Mouse (Mus musculus): ENCODE results near the gene Gabrb3. TPM values are rescaled to one million over a fixed set of nuclear protein-coding genes. Genes with fewer than 3 reads are reported as not detected.

The Gabrb3 gene
- polyA plus RNA-seq (2012) = not detected in 2 replicates

GRCm38 (mm10) chr7:57419392-57419791, at the start of gene Gabrb3:
Gene Gabrb3 (plus strand): TSS chr7:57419692.
- peaks cover 10% of the 10 kb centered on the region for H3K9me3 ChIP-seq (ENCODE audit: control insufficient read depth, low read length)
- no peaks in the 10 kb centered on the region for H3K27me3 ChIP-seq (ENCODE audit: control insufficient read depth)
- H3K4me1 ChIP-seq (ENCODE audit: control insufficient read depth) = no peaks in the 10 kb centered on the region
- no peak for TF ChIP-seq GATA1 (IDR thresholded peaks at IDR 0.05; ENCODE audit: low read length)
- TF ChIP-seq TAL1 (IDR thresholded peaks at IDR 0.05; ENCODE audit: low read length) = no peak
- no peak within 1 kb of the TSS for H3K4me3 ChIP-seq (replicated peaks)
- H3K36me3 ChIP-seq (ENCODE audit: control insufficient read depth) = no peaks in the 10 kb centered on the region

- Histone ChIP-seq H3K27me3 (ENCODE audit: control insufficient read depth) (peaks cover 15% of the 10 kb centered on the region), H3K36me3 (ENCODE audit: control insufficient read depth) (no peaks in the 10 kb centered on the region), H3K4me3 (replicated peaks) (no peak overlapping the region), H3K9me3 (ENCODE audit: control insufficient read depth, low read length) (no peaks in the 10 kb centered on the region; the same call in 1 of the 2 replicates), H3K4me1 (ENCODE audit: control insufficient read depth) (no peaks in the 10 kb centered on the region)
- TF ChIP-seq GATA1 (IDR thresholded peaks at IDR 0.05; ENCODE audit: low read length) = no peak
- TF ChIP-seq TAL1 (IDR thresholded peaks at IDR 0.05; ENCODE audit: low read length) = no peak
Observed at GRCm38 (mm10) chr7:57384112-57384511, 35.4 kb upstream of the Gabrb3 start.

- H3K4me1 ChIP-seq (ENCODE audit: control insufficient read depth) = no peaks in the 10 kb centered on the region
- TF ChIP-seq TAL1 (IDR thresholded peaks at IDR 0.05; ENCODE audit: low read length) (no peak), GATA1 (IDR thresholded peaks at IDR 0.05; ENCODE audit: low read length) (no peak)
- H3K4me3 ChIP-seq (replicated peaks) = no peak within 1 kb of the TSS
Observed at GRCm38 (mm10) chr7:57386517-57387340, 32.8 kb upstream of the Gabrb3 start, which contains the start of gene Gabrg3. Gene Gabrg3 (minus strand): TSS chr7:57387188.

GRCm38 (mm10) chr7:57387341-57387654, 32.2 kb upstream of the Gabrb3 start:
- no peak overlapping the region for H3K4me3 ChIP-seq (replicated peaks)
- TF ChIP-seq TAL1 (IDR thresholded peaks at IDR 0.05; ENCODE audit: low read length) = no peak
- peaks cover 15% of the 10 kb centered on the region for H3K27me3 ChIP-seq (ENCODE audit: control insufficient read depth)
- no peaks in the 10 kb centered on the region for H3K36me3 ChIP-seq (ENCODE audit: control insufficient read depth)
- no peaks in the 10 kb centered on the region for H3K4me1 ChIP-seq (ENCODE audit: control insufficient read depth)
- H3K9me3 ChIP-seq (ENCODE audit: control insufficient read depth, low read length) = no peaks in the 10 kb centered on the region; the same call in 1 of the 2 replicates

More at GRCm38 (mm10) chr7:57386517-57387340, 32.8 kb upstream of the Gabrb3 start, which contains the start of gene Gabrg3:
- Histone ChIP-seq H3K9me3 (ENCODE audit: control insufficient read depth, low read length) (no peaks in the 10 kb centered on the region; the same call in 1 of the 2 replicates), H3K27me3 (ENCODE audit: control insufficient read depth) (peaks cover 15% of the 10 kb centered on the region), H3K36me3 (ENCODE audit: control insufficient read depth) (no peaks in the 10 kb centered on the region)

- H3K4me3 ChIP-seq (replicated peaks) = no peak overlapping the region
- H3K27me3 ChIP-seq (ENCODE audit: control insufficient read depth) = peaks cover 15% of the 10 kb centered on the region
- no peaks in the 10 kb centered on the region for H3K36me3 ChIP-seq (ENCODE audit: control insufficient read depth)
- no peaks in the 10 kb centered on the region for H3K4me1 ChIP-seq (ENCODE audit: control insufficient read depth)
- no peaks in the 10 kb centered on the region; the same call in 1 of the 2 replicates for H3K9me3 ChIP-seq (ENCODE audit: control insufficient read depth, low read length)
- TF ChIP-seq GATA1 (IDR thresholded peaks at IDR 0.05; ENCODE audit: low read length) (no peak), TAL1 (IDR thresholded peaks at IDR 0.05; ENCODE audit: low read length) (no peak)
Observed at GRCm38 (mm10) chr7:57390046-57390445, 29.4 kb upstream of the Gabrb3 start.

GRCm38 (mm10) chr7:57393551-57393950, 25.9 kb upstream of the Gabrb3 start:
- H3K4me3 ChIP-seq (replicated peaks) = no peak overlapping the region
- H3K4me1 ChIP-seq (ENCODE audit: control insufficient read depth) = no peaks in the 10 kb centered on the region
- TF ChIP-seq TAL1 (IDR thresholded peaks at IDR 0.05; ENCODE audit: low read length) = no peak
- no peaks in the 10 kb centered on the region for H3K9me3 ChIP-seq (ENCODE audit: control insufficient read depth, low read length)
- no peaks in the 10 kb centered on the region for H3K27me3 ChIP-seq (ENCODE audit: control insufficient read depth)
- no peaks in the 10 kb centered on the region for H3K36me3 ChIP-seq (ENCODE audit: control insufficient read depth)

GRCm38 (mm10) chr7:57411163-57411562, 8.3 kb upstream of the Gabrb3 start:
- Histone ChIP-seq H3K9me3 (ENCODE audit: control insufficient read depth, low read length) (peaks cover 31% of the 10 kb centered on the region), H3K36me3 (ENCODE audit: control insufficient read depth) (no peaks in the 10 kb centered on the region), H3K4me3 (replicated peaks) (no peak overlapping the region), H3K27me3 (ENCODE audit: control insufficient read depth) (no peaks in the 10 kb centered on the region), H3K4me1 (ENCODE audit: control insufficient read depth) (no peaks in the 10 kb centered on the region)
- TF ChIP-seq GATA1 (IDR thresholded peaks at IDR 0.05; ENCODE audit: low read length) = no peak
- TF ChIP-seq TAL1 (IDR thresholded peaks at IDR 0.05; ENCODE audit: low read length) = no peak

- Histone ChIP-seq H3K4me3 (replicated peaks) (no peak overlapping the region), H3K27me3 (ENCODE audit: control insufficient read depth) (no peaks in the 10 kb centered on the region), H3K36me3 (ENCODE audit: control insufficient read depth) (no peaks in the 10 kb centered on the region), H3K4me1 (ENCODE audit: control insufficient read depth) (no peaks in the 10 kb centered on the region), H3K9me3 (ENCODE audit: control insufficient read depth, low read length) (peaks cover 26% of the 10 kb centered on the region)
- TF ChIP-seq TAL1 (IDR thresholded peaks at IDR 0.05; ENCODE audit: low read length) = no peak
Observed at GRCm38 (mm10) chr7:57412896-57413295, 6.6 kb upstream of the Gabrb3 start.

GRCm38 (mm10) chr7:57421044-57421443, 1.6 kb downstream of the Gabrb3 start:
- TF ChIP-seq TAL1 (IDR thresholded peaks at IDR 0.05; ENCODE audit: low read length) (no peak), GATA1 (IDR thresholded peaks at IDR 0.05; ENCODE audit: low read length) (no peak)
- Histone ChIP-seq H3K27me3 (ENCODE audit: control insufficient read depth) (no peaks in the 10 kb centered on the region), H3K9me3 (ENCODE audit: control insufficient read depth, low read length) (peaks cover 6% of the 10 kb centered on the region; the same call in 1 of the 2 replicates), H3K4me1 (ENCODE audit: control insufficient read depth) (no peaks in the 10 kb centered on the region), H3K36me3 (ENCODE audit: control insufficient read depth) (no peaks in the 10 kb centered on the region), H3K4me3 (replicated peaks) (no peak overlapping the region)
